ENCODE assay signal across 17 mouse cellular contexts in genomic region chr5:119544681-119545080, GRCm38 (mm10).
DNase-seq lines count a peak whose midpoint lies in the region.
"Had no signal": no experiment of that assay in that cellular context is flagged by ENCODE, and none has a peak within 500 bp of the region (broad histone marks: within the 10 kb centered on the region; RNA-seq: fewer than 3 reads in every experiment).

No protein-coding gene starts in this region.

- peak; percentile 30 for DNase-seq in gastrocnemius, postnatal 10 days
- no peak for DNase-seq in gastrocnemius, postnatal 4 days (ENCODE audit: low spot score in 2 of 2)
- DNase-seq in kidney, postnatal 10 days = peak; percentile 24
- DNase-seq in kidney, adult 11 months = no peak
- DNase-seq in lung, postnatal 14 days = peak; percentile 9
- no peak for DNase-seq in lung, adult 18-20 months
- DNase-seq in layer of hippocampus, postnatal 36 days = no peak
- DNase-seq: adrenal gland, postnatal 25 days; cerebellum, adult 8-10 months; cerebellum, postnatal 36 days; embryo, embryonic 11 days; heart, adult 11 months; kidney, adult 18-20 months; layer of hippocampus, adult 9-11 months; liver; thymus, adult 18-20 months; thymus, postnatal 36 days had no signal

Comparison
In these comparisons a context has a peak if more than half of its experiments do, and no peak if none do; other contexts are left out.
1. DNase-seq: peak in gastrocnemius, postnatal 10 days (single experiment), kidney, postnatal 10 days (single experiment) and lung, postnatal 14 days (single experiment); none in gastrocnemius, postnatal 4 days (0 of 2), kidney, adult 11 months (single experiment), lung, adult 18-20 months (0 of 2) and layer of hippocampus, postnatal 36 days (0 of 2).